30 mouse cellular contexts compared by ENCODE assay signal in the genomic region with DNA sequence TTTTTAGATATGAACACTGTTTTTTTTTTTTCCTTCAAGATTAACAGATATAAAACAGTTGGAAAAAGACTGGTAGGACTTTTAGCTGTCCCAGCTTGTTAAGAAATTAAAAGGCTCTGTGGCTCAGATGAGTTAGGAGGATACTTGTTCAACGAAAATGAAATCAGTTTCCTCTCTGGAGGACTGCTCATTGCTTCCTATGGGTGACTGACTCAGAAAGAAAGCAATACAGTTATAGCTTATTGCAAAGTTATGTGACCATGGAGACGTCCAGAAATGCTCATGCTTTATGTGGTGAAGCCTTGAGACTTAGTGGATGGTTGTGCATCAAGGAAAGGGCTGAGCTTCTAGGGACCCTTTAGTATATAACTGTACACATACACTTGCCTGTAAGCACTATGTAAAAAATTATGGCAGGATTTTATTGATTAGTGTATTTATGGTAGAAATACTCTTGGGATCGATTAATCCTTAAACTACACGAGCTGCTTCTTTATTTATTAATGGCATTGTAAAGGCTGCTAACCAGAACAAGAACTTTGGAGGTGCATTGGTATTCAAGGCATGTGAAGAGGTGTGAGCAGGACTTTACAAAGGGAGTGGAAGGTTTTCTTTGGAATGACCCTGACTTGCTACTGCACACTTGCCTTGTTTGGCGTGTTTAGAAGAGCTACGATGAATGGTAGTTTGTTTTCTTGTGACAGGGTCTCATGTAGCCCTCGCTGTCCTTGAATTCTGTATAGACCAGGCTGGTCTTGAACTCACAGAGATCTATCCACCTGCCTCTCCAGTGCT. TPM values are rescaled to one million over a fixed set of nuclear protein-coding genes. Genes with fewer than 3 reads are reported as not detected.
DNase-seq lines count a peak whose midpoint lies in the region; ATAC-seq and TF ChIP-seq lines count a peak whose summit lies in the region.
"Had no signal": no experiment of that assay in that cellular context is flagged by ENCODE, and none has a peak within 500 bp of the region (broad histone marks: within the 10 kb centered on the region; RNA-seq: fewer than 3 reads in every experiment).

No protein-coding gene starts in this region.

- TF ChIP-seq RAD21 in CH12.LX (IDR thresholded peaks at IDR 0.05; ENCODE audit: low read depth, low read length), result no peak

- H3K36me3 ChIP-seq in heart, embryonic 10.5 days, result no peaks in the 10 kb centered on the region
- peaks cover 28% of the 10 kb centered on the region for H3K36me3 ChIP-seq in heart, adult 2 months (ENCODE audit: control insufficient read depth, insufficient read depth, low read length)
- H3K36me3 ChIP-seq in heart, embryonic 16.5 days (ENCODE audit: control insufficient read depth, insufficient read depth), result no peaks in the 10 kb centered on the region
- H3K36me3 ChIP-seq in CH12.LX (replicated peaks in 1 of 2; ENCODE audit: control insufficient read depth in 1 of 2, insufficient read depth in 1 of 2, low read length in 1 of 2), result no peaks in the 10 kb centered on the region
- H3K36me3 ChIP-seq: embryonic facial prominence, embryonic 13.5 days; hindbrain, embryonic 12.5 days; limb, embryonic 10.5 days; liver, embryonic 12.5 days; midbrain, embryonic 10.5 days; neural tube, embryonic 15.5 days had no signal

- 67% methylated on average over 7 of the region's 7 CpGs for WGBS in heart, embryonic 10.5 days
- WGBS in heart, adult 2 months, result 52% methylated on average over 7 of the region's 7 CpGs
- 50% methylated on average over 7 of the region's 7 CpGs for WGBS in heart, embryonic 16.5 days

- no peak overlapping the region for H3K4me3 ChIP-seq in heart, embryonic 10.5 days
- H3K4me3 ChIP-seq in heart, adult 2 months, result no peak overlapping the region
- no peak overlapping the region for H3K4me3 ChIP-seq in heart, embryonic 16.5 days (ENCODE audit: low read length)
- H3K4me3 ChIP-seq in CH12.LX (replicated peaks in 1 of 3; ENCODE audit: low read depth in 2 of 3, low read length in 2 of 3, poor library complexity in 1 of 3), result no peak overlapping the region
- no peak overlapping the region for H3K4me3 ChIP-seq in bone marrow macrophage, adult 2 months (ENCODE audit: insufficient read depth, low read length)
- H3K4me3 ChIP-seq: embryonic facial prominence, embryonic 13.5 days; erythroblast, embryonic 14.5 days; forebrain, embryonic 13.5 days; hindbrain, embryonic 12.5 days; limb, embryonic 10.5 days; liver, embryonic 12.5 days; midbrain, embryonic 10.5 days; neural tube, embryonic 15.5 days had no signal

- no peak overlapping the region for H3K9ac ChIP-seq in heart, adult 2 months (ENCODE audit: low read depth, low read length)
- no peak overlapping the region; the same call in 1 of the 2 replicates for H3K9ac ChIP-seq in heart, embryonic 16.5 days (ENCODE audit: low read length)
- H3K9ac ChIP-seq in CH12.LX (ENCODE audit: insufficient read depth, low read depth), result peak overlapping the region; percentile 35; the same call in 1 of the 2 replicates
- H3K9ac ChIP-seq: embryonic facial prominence, embryonic 13.5 days; forebrain, embryonic 13.5 days; hindbrain, embryonic 12.5 days; liver, embryonic 12.5 days; neural tube, embryonic 15.5 days had no signal

- H3K27ac ChIP-seq in heart, embryonic 10.5 days, result peak overlapping the region; percentile 67; the same call in 1 of the 2 replicates
- H3K27ac ChIP-seq in heart, adult 2 months, result no peak overlapping the region
- peak overlapping the region; percentile 48 for H3K27ac ChIP-seq in heart, embryonic 16.5 days (ENCODE audit: low read length)
- no peak overlapping the region for H3K27ac ChIP-seq in CH12.LX (ENCODE audit: insufficient read depth, low read depth)
- H3K27ac ChIP-seq in bone marrow macrophage, adult 2 months (ENCODE audit: insufficient read depth, low read depth, low read length), result peak overlapping the region; percentile 18; the same call in 1 of the 2 replicates
- H3K27ac ChIP-seq: embryonic facial prominence, embryonic 13.5 days; forebrain, embryonic 13.5 days; hindbrain, embryonic 12.5 days; kidney, postnatal 0 days; limb, embryonic 10.5 days; liver, embryonic 12.5 days; midbrain, embryonic 10.5 days; neural tube, embryonic 15.5 days had no signal

- TF ChIP-seq CTCF in heart, adult 2 months (IDR thresholded peaks at IDR 0.05), result no peak
- no peak for TF ChIP-seq CTCF in CH12.LX (conservative IDR thresholded peaks at IDR 0.05 in 1 of 2, IDR thresholded peaks at IDR 0.05 in 1 of 2; ENCODE audit: low read depth in 2 of 2, low read length in 2 of 2)
- no peak for TF ChIP-seq CTCF in bone marrow macrophage, adult 2 months (IDR thresholded peaks at IDR 0.05; ENCODE audit: low read depth, low read length)

- no peak for ATAC-seq in heart, embryonic 16.5 days (replicated peaks; ENCODE audit: extremely low read depth, insufficient read depth, low FRiP score)
- ATAC-seq: forebrain, embryonic 13.5 days; inflammation-experienced regulatory T-cells, adult 6 months; liver, embryonic 12.5 days; midbrain, embryonic 16.5 days had no signal

- peaks cover 15% of the 10 kb centered on the region; the same call in 1 of the 2 replicates for H3K4me1 ChIP-seq in heart, embryonic 10.5 days
- H3K4me1 ChIP-seq in heart, adult 2 months (ENCODE audit: control insufficient read depth, insufficient read depth, low read length), result peaks cover 15% of the 10 kb centered on the region
- H3K4me1 ChIP-seq in heart, embryonic 16.5 days (ENCODE audit: control insufficient read depth, insufficient read depth, low read length), result peaks cover 31% of the 10 kb centered on the region
- H3K4me1 ChIP-seq in CH12.LX (ENCODE audit: control insufficient read depth in 1 of 2, insufficient read depth in 2 of 2), result peaks cover 9 to 52% of the 10 kb centered on the region in 2 experiments
- H3K4me1 ChIP-seq in bone marrow macrophage, adult 2 months (ENCODE audit: control insufficient read depth, insufficient read depth, low read length), result peaks cover 26% of the 10 kb centered on the region

- no peaks in the 10 kb centered on the region for H3K9me3 ChIP-seq in heart, embryonic 10.5 days
- H3K9me3 ChIP-seq in heart, embryonic 16.5 days (replicated peaks; ENCODE audit: control insufficient read depth, low read length), result no peaks in the 10 kb centered on the region
- no peaks in the 10 kb centered on the region for H3K9me3 ChIP-seq in CH12.LX (replicated peaks; ENCODE audit: low read length)
- H3K9me3 ChIP-seq: embryonic facial prominence, embryonic 13.5 days; forebrain, embryonic 13.5 days; hindbrain, embryonic 12.5 days; limb, embryonic 10.5 days; liver, embryonic 12.5 days; midbrain, embryonic 10.5 days; neural tube, embryonic 15.5 days had no signal

- no peak for TF ChIP-seq POLR2A in heart, adult 2 months (IDR thresholded peaks at IDR 0.05; ENCODE audit: insufficient read depth, low read depth, low read length)
- no peak for TF ChIP-seq POLR2A in CH12.LX (IDR thresholded peaks at IDR 0.05; ENCODE audit: low read depth, low read length)
- TF ChIP-seq POLR2A in bone marrow macrophage, adult 2 months (IDR thresholded peaks at IDR 0.05; ENCODE audit: borderline replicate concordance, low read depth, low read length), result no peak

- DNase-seq in heart, embryonic 10.5 days (ENCODE audit: low spot score), result no peak
- no peak for DNase-seq in heart, adult 2 months
- DNase-seq in heart, adult 8-10 months (ENCODE audit: low spot score), result no peak
- DNase-seq in CH12.LX (ENCODE audit: extremely low read depth), result peak; percentile 42
- no peak for DNase-seq in spleen, adult 12 weeks (ENCODE audit: low spot score)
- DNase-seq in left cerebral cortex, postnatal 14 days (ENCODE audit: low spot score in 2 of 2), result no peak
- DNase-seq: adrenal gland, postnatal 14 days; cerebellum, adult 8-10 months; cerebellum, postnatal 36 days; embryo, embryonic 11 days; kidney, adult 18-20 months; layer of hippocampus, adult 9-11 months; lung, adult 2 months; right cerebral cortex, adult 18-20 months; right cerebral cortex, postnatal 4 days; thymus, adult 18-20 months; thymus, postnatal 36 days had no signal

- H3K79me2 ChIP-seq in heart, adult 2 months (replicated peaks; ENCODE audit: control insufficient read depth, insufficient read depth, low read length), result peaks cover 6% of the 10 kb centered on the region
- H3K79me2 ChIP-seq in CH12.LX (replicated peaks; ENCODE audit: control insufficient read depth, extremely low read depth, insufficient read depth, poor library complexity, severe bottlenecking), result peaks cover 44% of the 10 kb centered on the region

- 0 out of 2 replicates have a peak overlapping the region, but pooled peaks have one; percentile 21 for H3K4me2 ChIP-seq in heart, embryonic 16.5 days (ENCODE audit: low read depth, low read length)
- peak overlapping the region; percentile 41 for H3K4me2 ChIP-seq in CH12.LX (ENCODE audit: insufficient read depth, low read depth, poor library complexity, severe bottlenecking)
- H3K4me2 ChIP-seq: embryonic facial prominence, embryonic 13.5 days; forebrain, embryonic 13.5 days; hindbrain, embryonic 12.5 days; liver, embryonic 12.5 days; neural tube, embryonic 15.5 days had no signal

- H3K27me3 ChIP-seq in heart, embryonic 10.5 days (ENCODE audit: insufficient read depth, poor library complexity, severe bottlenecking), result no peaks in the 10 kb centered on the region
- H3K27me3 ChIP-seq in heart, adult 2 months (ENCODE audit: control insufficient read depth, insufficient read depth, low read length), result no peaks in the 10 kb centered on the region
- no peaks in the 10 kb centered on the region for H3K27me3 ChIP-seq in heart, embryonic 16.5 days (ENCODE audit: control insufficient read depth, insufficient read depth, low read length)
- no peaks in the 10 kb centered on the region for H3K27me3 ChIP-seq in CH12.LX (replicated peaks)
- H3K27me3 ChIP-seq: embryonic facial prominence, embryonic 13.5 days; forebrain, embryonic 13.5 days; hindbrain, embryonic 12.5 days; liver, embryonic 12.5 days; neural tube, embryonic 15.5 days had no signal

- in situ Hi-C loops in CH12.LX (cut with MboI; ENCODE audit: low pct_ligation_motif_present, low pct_unique_long_range_greater_than_20kb, low sequenced_read_pairs), result no loop called here

- no peak for TF ChIP-seq EP300 in heart, adult 2 months (IDR thresholded peaks at IDR 0.05; ENCODE audit: insufficient read depth, low read depth, low read length)
- peak; percentile 65; the same call in 1 of the 2 replicates for TF ChIP-seq EP300 in CH12.LX (IDR thresholded peaks at IDR 0.05; ENCODE audit: low read length)

- dilution Hi-C loops in CH12.LX (cut with MboI; ENCODE audit: extremely low pct_ligation_motif_present, extremely low pct_unique_long_range_greater_than_20kb, low sequenced_read_pairs), result no loop called here

- intact Hi-C loops in heart, adult 2 months (cut with DNase I), result no loop called here
- intact Hi-C loops in left cerebral cortex, postnatal 14 days (cut with DNase I), result no loop called here

RNA-seq across cellular contexts. Expression of a gene that starts 4.2 kb away (rescaled TPM):
- 25.0 and 31.5 TPM in 2 replicates for polyA plus RNA-seq in heart, embryonic 10.5 days (2016; fragmentation: Nextera tagmentation; extraction: Ambion mirVana)
- total RNA-seq in heart, adult 2 months (2021), result 10 to 100 TPM; 54.5 to 63.6 TPM
- 10.9 and 23.7 TPM in 2 replicates for polyA plus RNA-seq in heart, adult 2 months (2012; rRNA removed)
- 33.8 and 36.1 TPM in 2 replicates for polyA plus RNA-seq in heart, embryonic 16.5 days (2015; fragmentation: Nextera tagmentation; extraction: Ambion mirVana)
- total RNA-seq in heart, adult 8-10 months (2022), result 10 to 100 TPM; 57.1 to 78.2 (median 70.0) TPM
- 7.0 and 7.6 TPM in 2 replicates for total RNA-seq in CH12.LX (2012; rRNA removed)
- 11.2 and 12.2 TPM in 2 replicates for total RNA-seq in CH12.LX (2014; rRNA removed)
- polyA plus RNA-seq in CH12.LX (2012; ENCODE audit: insufficient read length, low read depth), result 11.4 and 13.5 TPM in 2 replicates
- 39.0 and 42.0 TPM in 2 replicates for polyA plus RNA-seq in bone marrow macrophage, adult 2 months (2012; ENCODE audit: insufficient read depth, insufficient read length, missing spikeins)
- total RNA-seq in left cerebral cortex, postnatal 14 days (2021), result 10 to 100 TPM; 54.4 to 58.4 TPM

Comparison
In these comparisons a context has a peak if more than half of its experiments do, and no peak if none do; other contexts are left out.
1. H3K27ac ChIP-seq: peak in heart, embryonic 10.5 days (single experiment), heart, embryonic 16.5 days (single experiment) and bone marrow macrophage, adult 2 months (single experiment); none in heart, adult 2 months (single experiment) and CH12.LX (single experiment).